Mouse (Mus musculus) liver, embryonic 16.5 days (tissue): ENCODE results near the gene Rps7. TPM values are rescaled to one million over a fixed set of nuclear protein-coding genes. Genes with fewer than 3 reads are reported as not detected.

Source experiments
- microRNA-seq: library from miRNA; unstranded; fragments of <30 nt; microRNA quantifications from one replicate; pipeline ENCODE4, GENCODE M21; 2016
- polyA plus RNA-seq: library from polyadenylated mRNA; unstranded; fragments of >200 nt; fragmentation: Nextera tagmentation; extraction: Ambion mirVana; gene quantifications from 2 replicates; pipeline ENCODE4 v1.2.1, GENCODE M21; 2015

Gene Rps7
- polyA plus RNA-seq, 1 experiment from 2014 or later = 287 TPM

Small RNAs within 50 kb of the gene (microRNA-seq; reads per million reads assigned to microRNA genes)
- gene Mir6937 = not detected

Other genes starting within 250 kb of the Rps7 start
- gene Dcdc2c, start 83.6 kb downstream of the Rps7 start, polyA plus RNA-seq = not detected in 2 replicates
- not detected in 2 replicates for gene Allc, start 53.4 kb downstream of the Rps7 start, polyA plus RNA-seq
- 15.8 and 17.6 TPM in 2 replicates for gene Colec11, start 12.6 kb downstream of the Rps7 start, polyA plus RNA-seq
- 10.1 and 10.5 TPM in 2 replicates for gene Rnaseh1, start 13.6 kb upstream of the Rps7 start, polyA plus RNA-seq
- gene Adi1, start 39.3 kb upstream of the Rps7 start, polyA plus RNA-seq = 58.3 and 64.1 TPM in 2 replicates
- 16.7 and 17.2 TPM in 2 replicates for gene Trappc12, start 114.5 kb upstream of the Rps7 start, polyA plus RNA-seq
- 24.5 and 25.5 TPM in 2 replicates for gene Eipr1, start 115.8 kb upstream of the Rps7 start, polyA plus RNA-seq